Mouse (Mus musculus): ENCODE data around the gene Gm3488.
"Not testable (repeated sequence)": the region's sequence is repeated elsewhere in the genome, so short reads cannot be mapped to it uniquely, and the experiment has no call there.

Gene Gm3488

DNA sequence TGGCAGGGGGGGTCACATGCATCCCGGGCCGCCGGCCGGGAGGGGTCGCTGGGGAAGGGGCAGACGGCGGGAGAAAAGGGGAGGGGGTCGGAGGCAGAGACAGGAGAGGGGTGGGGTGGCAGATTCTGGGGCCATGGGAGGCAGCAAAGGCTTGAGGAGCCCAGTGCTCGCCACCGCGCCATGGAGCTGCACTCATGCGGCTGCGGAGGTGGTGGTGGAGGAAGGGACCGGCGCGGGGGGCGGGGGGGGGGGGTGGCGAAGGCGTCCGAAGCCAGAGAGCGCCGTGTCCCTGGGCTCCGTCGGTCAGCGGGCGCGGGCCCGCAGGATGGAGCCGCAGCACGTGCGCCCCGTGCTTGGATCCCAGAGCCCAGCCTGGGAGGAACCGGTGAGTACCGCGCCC, at the start of gene Gm3488:
Gene Gm3488, plus strand, starts transcription at position 301 of the 400 bp plus-strand sequence.
- DNase-seq (ENCODE audit: extremely low spot score, low spot score): not testable (repeated sequence)

- DNase-seq (ENCODE audit: extremely low spot score, low spot score): not testable (repeated sequence)
Measured at GRCm38 (mm10) chr14:5455367-5455766, 46.1 kb upstream of the Gm3488 start, which contains the start of gene Gm3194. Gm3194 (minus strand) TSS chr14:5455467.

DNA sequence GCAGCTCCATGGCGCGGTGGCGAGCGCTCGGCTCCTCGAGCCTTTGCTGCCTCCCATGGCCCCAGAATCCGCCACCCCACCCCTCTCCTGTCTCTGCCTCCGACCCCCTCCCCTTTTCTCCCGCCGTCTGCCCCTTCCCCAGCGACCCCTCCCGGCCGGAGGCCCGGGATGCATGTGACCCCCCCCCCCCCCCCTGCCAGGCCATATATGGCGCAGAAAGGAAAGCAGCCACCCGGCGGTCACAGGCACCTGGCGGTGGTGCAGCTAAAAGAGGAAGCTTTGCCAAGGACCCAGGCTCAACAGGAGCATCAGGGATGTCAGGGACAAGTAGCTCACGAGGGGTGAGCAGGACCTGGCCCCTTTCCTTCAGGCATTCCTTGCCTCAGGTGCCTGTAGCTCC, 41.0 kb upstream of the Gm3488 start:
- DNase-seq (ENCODE audit: extremely low spot score, low spot score): not testable (repeated sequence)

DNA sequence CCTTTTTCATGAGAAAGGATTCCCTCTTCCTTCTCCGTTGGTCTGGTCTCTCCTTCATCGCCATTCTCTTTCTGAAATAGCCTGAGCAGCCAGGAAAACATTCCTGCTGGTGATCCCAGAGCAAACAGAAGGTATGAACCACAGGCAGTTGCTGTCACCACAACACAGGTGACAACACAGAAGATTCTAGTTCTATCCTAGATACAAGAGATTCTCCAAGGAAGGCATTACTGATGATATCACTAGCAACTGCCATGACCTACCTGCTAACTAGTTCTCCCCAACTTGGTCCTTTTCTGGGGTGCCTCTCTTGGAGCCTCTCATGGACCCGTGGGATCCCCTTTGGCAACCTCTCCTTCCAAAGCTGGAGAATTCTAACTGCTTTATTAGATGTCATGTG, 23.7 kb upstream of the Gm3488 start, which contains the start of gene Gm8246:
Gene Gm8246, minus strand, starts transcription at position 101 of the 400 bp plus-strand sequence.
- not testable (repeated sequence) for DNase-seq (ENCODE audit: extremely low spot score, low spot score)

DNA sequence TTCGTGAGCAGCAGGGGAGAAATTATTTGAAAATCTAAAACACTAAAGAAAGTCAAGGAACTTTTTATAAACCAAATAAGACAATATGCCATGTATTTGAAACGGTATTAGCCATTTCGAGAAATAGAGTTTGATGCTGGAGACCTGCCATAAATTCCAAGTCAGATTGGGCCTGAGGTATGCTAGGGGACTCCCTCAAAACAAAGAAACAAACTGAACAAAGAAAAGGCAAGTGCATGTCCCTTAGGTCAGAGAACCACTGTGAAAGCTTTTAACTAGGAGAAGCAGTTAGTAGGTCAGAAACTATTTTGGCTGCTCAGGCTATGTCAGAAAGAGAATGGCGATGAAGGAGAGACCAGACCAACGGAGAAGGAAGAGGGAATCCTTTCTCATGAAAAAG, 17.6 kb upstream of the Gm3488 start, which contains the start of gene Gm3187:
Gene Gm3187, plus strand, starts transcription at position 301 of the 400 bp plus-strand sequence.
- not testable (repeated sequence) for DNase-seq (ENCODE audit: extremely low spot score, low spot score)

DNA sequence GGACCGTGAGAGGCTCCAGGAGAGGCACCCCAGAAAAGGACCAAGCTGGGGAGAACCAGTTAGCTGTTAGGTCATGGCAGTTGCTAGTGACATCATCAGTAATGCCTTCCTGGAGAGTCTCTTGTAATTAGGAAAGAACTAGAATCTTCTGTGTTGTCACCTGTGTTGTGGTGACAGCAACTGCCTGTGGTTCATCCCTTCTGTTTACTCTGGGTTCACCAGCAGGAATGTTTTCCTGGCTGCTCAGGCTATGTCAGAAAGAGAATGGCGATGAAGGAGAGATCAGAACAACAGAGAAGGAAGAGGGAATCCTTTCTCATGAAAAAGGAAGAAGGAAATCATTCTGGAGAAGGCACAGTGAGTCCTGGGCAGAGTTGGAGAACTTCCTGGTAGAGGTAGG, 36.7 kb downstream of the Gm3488 start, which contains the start of gene Gm3532:
Gene Gm3532, plus strand, starts transcription at position 301 of the 400 bp plus-strand sequence.
- DNase-seq (ENCODE audit: extremely low spot score, low spot score): not testable (repeated sequence)

All from neural tube, embryonic 10.5 days (tissue).